Mouse (Mus musculus) embryonic stem cell, embryonic (primary cell): ENCODE results near the gene Akna.

Experiments
- CTCF ChIA-PET, 4 experiments: fragments of 300-600 bp in 2 of 4; fragments of 350-600 bp in 2 of 4; sonication (Branson Sonifier 250); formaldehyde crosslinking; loops; one replicate each; lab custom pipeline; 2022; ENCODE audit warnings: inconsistent platforms in 2 of 4; lab: Charles Lee
- POLR2A ChIA-PET, 4 experiments: fragments of 300-600 bp in 2 of 4; fragments of 350-600 bp in 2 of 4; sonication (Branson Sonifier 250); formaldehyde crosslinking; loops; one replicate each; lab custom pipeline; 2022; ENCODE audit warnings: antibody characterized with exemption in 4 of 4, inconsistent platforms in 1 of 4; lab: Charles Lee

The Akna gene

GRCm38 (mm10) chr4:63403040-63403959, at the start of gene Akna:
TSS of gene Akna (minus strand) at chr4:63403354.
- CTCF ChIA-PET: interaction anchor here in 3 of 4 experiments (0.6 to 1.1 kb wide), 3 partner anchors 23 to 35 kb away, joined by 3 to 4 read pairs (median 3); no protein-coding TSS in a partner anchor
- POLR2A ChIA-PET: interaction anchor here in 2 of 4 experiments (0.6 to 1.8 kb wide), 4 partner anchors 7 to 93 kb away, joined by 3 to 5 read pairs (median 4); no protein-coding TSS in a partner anchor

DNA sequence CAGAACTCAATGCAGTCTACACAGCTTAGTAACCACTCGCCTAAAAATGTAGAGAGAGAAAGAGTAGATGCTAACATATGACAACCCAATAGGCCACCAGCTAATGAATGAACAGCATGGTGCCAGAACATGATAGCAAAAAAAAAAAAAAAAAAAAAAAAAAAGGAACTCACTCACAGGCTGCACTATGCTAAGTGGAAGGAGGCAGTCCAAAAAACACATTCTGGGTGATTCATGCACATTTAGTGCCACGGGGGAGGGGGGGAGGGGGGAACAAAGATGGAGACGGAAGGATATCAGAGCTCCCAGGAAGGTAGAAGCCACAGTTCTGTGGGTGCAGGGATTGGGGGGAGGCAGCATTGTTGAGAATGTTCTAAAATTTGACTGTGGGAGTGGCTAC, 49.4 kb upstream of the Akna start:
- ChIA-PET CTCF (interaction anchor here in 1 of 4 experiments (0.6 kb wide), 2 partner anchors 22 to 56 kb away, joined by 3 to 10 read pairs; no protein-coding TSS in a partner anchor), POLR2A (interaction anchor here in 3 of 4 experiments (0.5 to 2.6 kb wide), 12 partner anchors 13 to 869 kb away, joined by 3 to 8 read pairs (median 4); no protein-coding TSS in a partner anchor)

DNA sequence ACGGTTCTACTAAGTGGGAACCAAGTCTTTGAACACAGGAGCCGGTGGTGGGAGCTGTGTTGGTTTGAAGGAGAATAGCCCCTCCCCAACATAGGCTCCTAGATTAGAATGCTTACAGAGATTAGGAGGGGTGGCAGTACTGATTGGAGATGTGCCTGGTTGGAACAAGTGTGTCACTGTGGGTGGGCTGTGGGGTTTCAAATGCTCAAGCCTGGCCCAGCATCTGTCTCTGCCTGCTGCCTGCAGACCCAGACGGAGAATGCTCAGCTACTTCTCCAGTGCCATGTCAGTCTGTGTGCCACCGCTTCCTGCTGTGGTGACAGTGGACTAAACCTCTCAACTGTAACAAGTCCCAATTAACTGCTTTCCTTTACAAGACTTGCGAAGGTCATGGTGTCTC, 47.4 kb upstream of the Akna start:
- ChIA-PET POLR2A (interaction anchor here in 2 of 4 experiments (0.8 to 1.6 kb wide), 4 partner anchors 8 to 40 kb away, joined by 3 to 5 read pairs (median 3); no protein-coding TSS in a partner anchor), CTCF (interaction anchor here in 1 of 4 experiments (0.6 kb wide), 3 partner anchors 22 to 410 kb away, joined by 4 to 5 read pairs (median 5); no protein-coding TSS in a partner anchor)

- CTCF ChIA-PET: no interaction called here
- POLR2A ChIA-PET: interaction anchor here in 1 of 4 experiments (0.7 to 1.1 kb wide), 2 partner anchors 68 to 81 kb away, joined by 3 read pairs; no protein-coding TSS in a partner anchor
These were observed 41.4 kb upstream of the Akna start for GRCm38 (mm10) chr4:63444362-63445066.

- CTCF ChIA-PET: no interaction called here
- POLR2A ChIA-PET: no interaction called here
These were observed 39.9 kb upstream of the Akna start for GRCm38 (mm10) chr4:63443101-63443500.

- CTCF ChIA-PET: interaction anchor here in 2 of 4 experiments (0.6 to 0.9 kb wide), 2 partner anchors 8 to 70 kb away, joined by 3 to 5 read pairs; no protein-coding TSS in a partner anchor
- POLR2A ChIA-PET: interaction anchor here in 2 of 4 experiments (0.6 to 2.6 kb wide), 7 partner anchors 9 to 74 kb away, joined by 3 to 10 read pairs (median 3); no protein-coding TSS in a partner anchor
These were observed 38.5 kb upstream of the Akna start for GRCm38 (mm10) chr4:63441616-63442015.

GRCm38 (mm10) chr4:63440262-63440661, 37.1 kb upstream of the Akna start:
- ChIA-PET CTCF (interaction anchor here in 1 of 4 experiments (0.6 kb wide), 1 partner anchor 29 kb away, joined by 3 read pairs; no protein-coding TSS in a partner anchor), POLR2A (interaction anchor here in 2 of 4 experiments (0.5 to 2.6 kb wide), 8 partner anchors 9 to 663 kb away, joined by 3 to 10 read pairs (median 4); no protein-coding TSS in a partner anchor)

GRCm38 (mm10) chr4:63437968-63438367, 34.8 kb upstream of the Akna start:
- ChIA-PET CTCF (no interaction called here), POLR2A (interaction anchor here in 2 of 4 experiments (0.5 to 5.0 kb wide), 5 partner anchors 13 to 118 kb away, joined by 3 to 60 read pairs (median 7); partner anchors contain the start of gene Whrn (in 1 of the 2))

- CTCF ChIA-PET: interaction anchor here in 1 of 4 experiments (0.5 to 0.6 kb wide), 3 partner anchors 15 to 972 kb away, joined by 3 to 23 read pairs (median 5); no protein-coding TSS in a partner anchor
- POLR2A ChIA-PET: interaction anchor here in 3 of 4 experiments (0.5 to 5.0 kb wide), 9 partner anchors 13 to 189 kb away, joined by 3 to 60 read pairs (median 4); partner anchors contain the start of gene Whrn (in 1 of the 3)
These were observed 34.1 kb upstream of the Akna start for GRCm38 (mm10) chr4:63437119-63437815.

GRCm38 (mm10) chr4:63435402-63435801, 32.2 kb upstream of the Akna start:
- POLR2A ChIA-PET: interaction anchor here in 3 of 4 experiments (0.8 to 5.0 kb wide), 9 partner anchors 11 to 109 kb away, joined by 3 to 60 read pairs (median 4); partner anchors contain the start of genes Whrn (in 2 of the 3) and Atp6v1g1 (in 1 of the 3)
- CTCF ChIA-PET: interaction anchor here in 2 of 4 experiments (0.6 to 1.0 kb wide), 2 partner anchors 49 to 63 kb away, joined by 4 to 7 read pairs; no protein-coding TSS in a partner anchor

GRCm38 (mm10) chr4:63431098-63431497, 27.9 kb upstream of the Akna start:
- ChIA-PET POLR2A (interaction anchor here in 2 of 4 experiments (0.6 to 3.8 kb wide), 13 partner anchors 8 to 204 kb away, joined by 3 to 26 read pairs (median 4); partner anchors contain the start of genes Atp6v1g1 (in 1 of the 2), Tmem268 (in 1 of the 2) and Whrn (in 1 of the 2)), CTCF (interaction anchor here in 1 of 4 experiments (1.0 kb wide), 1 partner anchor 49 kb away, joined by 3 read pairs; no protein-coding TSS in a partner anchor)

GRCm38 (mm10) chr4:63430357-63430756, 27.2 kb upstream of the Akna start:
- ChIA-PET POLR2A (interaction anchor here in 3 of 4 experiments (0.6 to 3.8 kb wide), 13 partner anchors 9 to 940 kb away, joined by 3 to 26 read pairs (median 4); partner anchors contain the start of genes Tmem268 (in 1 of the 3) and Whrn (in 1 of the 3)), CTCF (interaction anchor here in 2 of 4 experiments (0.6 to 1.1 kb wide), 2 partner anchors 22 to 27 kb away, joined by 3 read pairs; no protein-coding TSS in a partner anchor)

GRCm38 (mm10) chr4:63426308-63426707, 23.2 kb upstream of the Akna start:
- CTCF ChIA-PET: interaction anchor here in 2 of 4 experiments (0.5 to 1.4 kb wide), 5 partner anchors 16 to 82 kb away, joined by 3 to 4 read pairs (median 3); partner anchors contain the start of gene Whrn (in 1 of the 2)
- POLR2A ChIA-PET: interaction anchor here (0.5 to 8.4 kb wide), 16 partner anchors 10 to 188 kb away, joined by 3 to 60 read pairs (median 3); partner anchors contain the start of gene Whrn (in 2 of the 4)

- ChIA-PET CTCF (interaction anchor here in 3 of 4 experiments (0.6 to 1.2 kb wide), 6 partner anchors 13 to 206 kb away, joined by 3 to 6 read pairs (median 4); no protein-coding TSS in a partner anchor), POLR2A (interaction anchor here (0.5 to 8.4 kb wide), 25 partner anchors 12 to 631 kb away, joined by 3 to 60 read pairs (median 5); partner anchors contain the start of genes Whrn (in 3 of the 4), Atp6v1g1 (in 2 of the 4) and Tmem268 (in 1 of the 4))
These were observed 20.7 kb upstream of the Akna start for GRCm38 (mm10) chr4:63423811-63424210.

DNA sequence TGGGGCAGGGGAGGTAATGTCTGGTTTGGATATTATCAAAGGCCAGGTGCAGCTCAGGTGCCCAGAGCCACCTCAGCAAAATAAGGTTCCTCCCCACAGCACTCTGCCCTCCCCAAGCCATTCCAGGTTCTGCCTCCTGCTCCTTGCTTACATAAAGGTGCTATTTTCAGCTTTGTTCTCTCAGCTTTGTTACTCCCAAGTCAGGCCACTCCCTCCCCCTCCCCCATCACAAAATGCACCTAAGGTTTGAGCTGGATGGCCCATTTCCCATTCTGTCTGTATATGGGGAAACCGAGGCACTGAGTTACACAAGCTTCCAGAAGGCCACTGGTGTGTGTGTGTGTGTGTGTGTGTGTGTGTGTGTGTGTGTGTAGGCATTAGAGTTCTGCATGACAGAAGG, 20.1 kb upstream of the Akna start:
- POLR2A ChIA-PET: interaction anchor here (0.7 to 8.4 kb wide), 21 partner anchors 12 to 135 kb away, joined by 3 to 60 read pairs (median 5); partner anchors contain the start of genes Atp6v1g1 (in 2 of the 4) and Whrn (in 2 of the 4)

More for the DNA sequence above, 20.1 kb upstream of the Akna start:
- CTCF ChIA-PET: interaction anchor here in 1 of 4 experiments (0.6 to 1.2 kb wide), 3 partner anchors 13 to 83 kb away, joined by 3 to 5 read pairs (median 4); no protein-coding TSS in a partner anchor
